Mouse (Mus musculus) liver, adult 2 months (tissue): ENCODE measurements around the gene Tstd1. TPM values are rescaled to one million over a fixed set of nuclear protein-coding genes. Genes with fewer than 3 reads are reported as not detected.

ENCODE experiments used
- DNase-seq: peaks from one replicate; pipeline ENCODE4 v3.0.0-alpha.2; 2011; ENCODE audit warnings: low read depth, low spot score; ENCODE audit errors: extremely low read depth
- H3K27ac ChIP-seq: fragments of 200-500 bp; replicated peaks from 2 replicates; pipeline ENCODE4 v1.5.1; 2012; ENCODE audit warnings: low read depth, mild to moderate bottlenecking, control low read depth, inconsistent platforms, low read length; ENCODE audit not compliant: insufficient read depth
- H3K27me3 ChIP-seq: fragments of 200-500 bp; 2 replicates; pipeline ENCODE4 v1.6.1; 2012; ENCODE audit warnings: mild to moderate bottlenecking, moderate library complexity, low read length, inconsistent platforms; ENCODE audit not compliant: control insufficient read depth, insufficient read depth
- H3K36me3 ChIP-seq: fragments of 200-500 bp; 2 replicates; pipeline ENCODE4 v1.6.1; 2012; ENCODE audit warnings: low read length, inconsistent platforms; ENCODE audit not compliant: control insufficient read depth, insufficient read depth
- H3K4me1 ChIP-seq: fragments of 200-500 bp; 2 replicates; pipeline ENCODE4 v1.6.1; 2011; ENCODE audit warnings: low read length; ENCODE audit not compliant: control insufficient read depth, insufficient read depth
- H3K4me3 ChIP-seq: fragments of 200-500 bp; 2 replicates; pipeline ENCODE4 v1.5.1; 2011; ENCODE audit warnings: low read depth, mild to moderate bottlenecking, control low read depth, low read length, moderate library complexity; ENCODE audit not compliant: insufficient read depth
- H3K79me2 ChIP-seq: fragments of 200-500 bp; 2 replicates; pipeline ENCODE4 v1.6.1; 2012; ENCODE audit warnings: inconsistent platforms, mild to moderate bottlenecking, low read length, moderate library complexity; ENCODE audit not compliant: control insufficient read depth, insufficient read depth
- H3K9ac ChIP-seq: fragments of 200-500 bp; 2 replicates; pipeline ENCODE4 v1.6.1; 2012; ENCODE audit warnings: low read depth, mild to moderate bottlenecking, control low read depth, inconsistent platforms, low read length
- CTCF ChIP-seq: fragments of 200-500 bp; IDR thresholded peaks from 2 replicates; pipeline ENCODE4 v1.5.1; 2011; ENCODE audit warnings: low read depth, low read length, control low read depth
- POLR2A ChIP-seq: fragments of 200-500 bp; IDR thresholded peaks from 2 replicates; pipeline ENCODE4 v1.6.1; 2011; ENCODE audit warnings: low read length, control low read depth; ENCODE audit not compliant: insufficient read depth; ENCODE audit errors: extremely low read depth
- WGBS: fragments of 180-500 bp; shearing (Covaris S2); methylation state at CpG from one replicate; pipeline ENCODE4 v1.1.7; 2018; 5-methylcytosine and 5-hydroxymethylcytosine counted together
- polyA plus RNA-seq: library from polyadenylated mRNA; depleted of rRNA; stranded (reverse); fragments of >200 nt; gene quantifications from 2 replicates; pipeline ENCODE4 v1.2.3, GENCODE M21; 2012
- total RNA-seq: library from RNA; depleted of rRNA; stranded (reverse); fragments of >200 nt; gene quantifications from 2 replicates; pipeline ENCODE4 v1.2.3, GENCODE M21; 2014

Gene Tstd1
- total and polyA plus RNA-seq, 2 experiments = 26.6 to 57.2 TPM

DNA sequence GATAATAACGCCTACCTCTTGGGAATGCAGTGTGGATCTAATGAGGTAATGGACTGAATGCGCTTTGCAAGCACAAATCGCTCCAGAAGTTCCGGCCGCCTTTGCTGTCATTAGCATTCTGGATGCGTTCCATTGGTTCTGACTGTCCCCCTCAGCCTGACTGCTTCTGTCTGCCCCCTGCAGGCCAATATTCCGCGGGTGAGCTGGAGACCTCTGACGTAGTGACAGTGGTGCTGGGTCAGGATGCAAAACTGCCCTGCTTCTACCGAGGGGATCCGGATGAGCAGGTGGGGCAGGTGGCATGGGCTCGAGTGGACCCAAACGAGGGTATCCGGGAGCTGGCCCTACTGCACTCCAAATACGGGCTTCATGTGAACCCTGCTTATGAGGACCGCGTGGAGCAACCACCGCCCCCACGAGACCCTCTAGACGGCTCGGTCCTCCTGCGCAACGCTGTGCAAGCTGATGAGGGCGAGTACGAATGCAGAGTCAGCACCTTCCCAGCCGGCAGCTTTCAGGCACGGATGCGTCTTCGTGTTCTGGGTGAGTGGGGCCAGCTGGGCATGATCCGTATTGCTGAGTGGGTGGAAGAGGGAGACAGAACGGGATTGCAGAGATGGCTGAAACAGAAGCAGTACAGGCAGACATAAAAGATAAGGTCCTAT is 38.6 kb upstream of the Tstd1 start:
- Histone ChIP-seq H3K27me3 (no peaks in the 10 kb centered on the region), H3K79me2 (no peaks in the 10 kb centered on the region), H3K36me3 (no peaks in the 10 kb centered on the region), H3K9ac (no peak overlapping the region), H3K27ac (no peak overlapping the region), H3K4me1 (no peaks in the 10 kb centered on the region), H3K4me3 (no peak overlapping the region; the same call in 1 of the 2 replicates)
- 7% methylated on average over 31 of the region's 31 CpGs for WGBS
- TF ChIP-seq CTCF (peak; percentile 88), POLR2A (no peak)
- DNase-seq = peak; percentile 50

DNA sequence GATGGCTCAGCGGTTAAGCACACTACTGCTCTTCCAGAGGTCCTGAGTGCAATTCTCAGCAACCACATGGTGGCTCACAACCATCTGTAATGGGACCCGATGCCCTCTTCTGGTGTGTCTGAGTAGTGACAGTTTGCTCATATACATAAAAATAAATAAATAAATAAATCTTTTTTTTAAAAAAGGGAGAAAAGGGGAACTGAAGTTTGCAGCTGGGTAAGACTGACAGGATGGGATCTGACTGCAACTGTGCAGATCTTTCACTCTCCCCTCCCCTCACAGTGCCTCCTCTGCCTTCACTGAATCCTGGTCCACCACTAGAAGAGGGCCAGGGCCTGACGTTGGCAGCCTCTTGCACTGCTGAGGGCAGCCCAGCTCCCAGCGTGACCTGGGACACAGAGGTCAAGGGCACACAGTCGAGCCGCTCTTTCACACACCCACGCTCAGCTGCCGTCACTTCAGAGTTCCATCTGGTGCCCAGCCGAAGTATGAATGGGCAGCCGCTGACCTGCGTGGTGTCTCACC is 36.5 kb upstream of the Tstd1 start:
- Histone ChIP-seq H3K4me1 (no peaks in the 10 kb centered on the region), H3K27me3 (no peaks in the 10 kb centered on the region), H3K9ac (no peak overlapping the region), H3K36me3 (no peaks in the 10 kb centered on the region), H3K27ac (no peak overlapping the region), H3K79me2 (no peaks in the 10 kb centered on the region), H3K4me3 (no peak overlapping the region)
- TF ChIP-seq POLR2A = no peak
- no peak for TF ChIP-seq CTCF
- no peak for DNase-seq
- 56% methylated on average over 11 of the region's 11 CpGs for WGBS

DNA sequence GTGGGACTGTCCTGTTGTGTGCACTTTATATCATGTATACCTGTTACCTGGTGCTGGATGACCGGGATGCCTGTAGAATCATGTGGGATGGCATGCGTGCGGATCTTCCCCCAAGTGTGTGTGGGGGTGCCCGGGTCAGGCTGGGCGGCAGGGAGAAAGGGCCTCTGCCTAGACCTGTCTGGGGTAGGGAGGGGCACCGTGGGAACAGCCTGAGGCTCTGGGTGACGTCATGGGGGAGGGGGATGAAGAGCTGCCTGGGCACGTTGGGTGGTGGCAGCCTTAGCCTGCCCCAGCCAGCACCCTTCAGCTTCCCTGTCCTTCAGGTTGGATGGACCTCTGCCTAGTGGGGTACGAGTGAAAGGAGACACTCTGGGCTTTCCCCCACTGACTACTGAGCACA is 34.3 kb upstream of the Tstd1 start:
- no peaks in the 10 kb centered on the region for H3K4me1 ChIP-seq
- no peak overlapping the region for H3K27ac ChIP-seq
- H3K4me3 ChIP-seq = no peak overlapping the region
- TF ChIP-seq CTCF (no peak), POLR2A (no peak)
- 69% methylated on average over 9 of the region's 9 CpGs for WGBS
- no peaks in the 10 kb centered on the region for H3K79me2 ChIP-seq
- no peaks in the 10 kb centered on the region for H3K36me3 ChIP-seq
- H3K9ac ChIP-seq = no peak overlapping the region
- H3K27me3 ChIP-seq = no peaks in the 10 kb centered on the region
- DNase-seq = no peak

DNA sequence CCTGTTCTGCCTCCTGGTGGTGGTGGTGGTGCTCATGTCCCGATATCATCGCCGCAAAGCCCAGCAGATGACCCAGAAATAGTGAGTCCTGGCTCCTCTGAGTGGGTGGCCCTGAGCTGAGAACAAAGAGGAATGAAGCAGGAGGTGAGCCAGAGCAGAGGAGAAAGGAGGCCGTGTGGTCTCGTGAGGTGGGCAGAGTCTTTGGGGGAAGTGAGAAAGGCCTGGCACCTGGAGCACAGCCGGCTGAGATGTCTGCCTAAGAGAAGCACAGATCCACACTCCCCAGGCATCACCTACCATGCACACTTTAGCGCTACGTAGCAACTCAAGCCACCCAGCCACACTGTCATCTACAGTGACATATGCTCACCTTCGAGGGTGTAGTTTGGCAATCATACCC is 33.5 kb upstream of the Tstd1 start:
- DNase-seq = no peak
- WGBS = 73% methylated on average over 9 of the region's 9 CpGs
- no peaks in the 10 kb centered on the region for H3K4me1 ChIP-seq

DNA sequence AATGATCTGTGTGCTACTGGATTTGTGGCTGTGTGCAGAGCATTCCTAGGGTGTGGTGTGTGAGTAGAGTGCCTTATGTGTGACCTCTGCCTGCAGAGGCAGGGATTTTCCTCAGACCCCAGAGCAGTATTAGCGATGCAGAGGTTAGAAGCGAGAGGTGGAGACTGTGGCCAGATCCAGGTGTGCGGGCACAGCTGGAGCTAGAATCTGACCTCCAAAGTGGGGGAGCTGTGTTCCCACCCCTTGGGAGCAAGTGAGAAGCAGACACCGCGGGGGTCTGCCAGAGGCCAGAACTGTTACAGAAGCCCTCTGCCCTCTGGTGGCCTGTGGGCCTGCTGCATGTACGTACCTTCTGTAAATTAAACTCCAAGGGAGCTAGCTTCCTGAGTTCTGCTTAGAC is 31.6 kb upstream of the Tstd1 start:
- 72% methylated on average over 6 of the region's 6 CpGs for WGBS
- H3K79me2 ChIP-seq = no peaks in the 10 kb centered on the region
- H3K27me3 ChIP-seq = no peaks in the 10 kb centered on the region
- DNase-seq = no peak
- TF ChIP-seq POLR2A (no peak), CTCF (peak; percentile 20; the same call in 1 of the 2 replicates)
- no peak overlapping the region for H3K4me3 ChIP-seq
- no peak overlapping the region for H3K27ac ChIP-seq
- no peaks in the 10 kb centered on the region for H3K4me1 ChIP-seq
- H3K36me3 ChIP-seq = no peaks in the 10 kb centered on the region
- no peak overlapping the region for H3K9ac ChIP-seq

More for the DNA sequence above, 33.5 kb upstream of the Tstd1 start:
- Histone ChIP-seq H3K4me3 (no peak overlapping the region), H3K27me3 (no peaks in the 10 kb centered on the region), H3K9ac (no peak overlapping the region), H3K27ac (no peak overlapping the region), H3K79me2 (no peaks in the 10 kb centered on the region), H3K36me3 (no peaks in the 10 kb centered on the region)
- TF ChIP-seq POLR2A (no peak), CTCF (no peak)

DNA sequence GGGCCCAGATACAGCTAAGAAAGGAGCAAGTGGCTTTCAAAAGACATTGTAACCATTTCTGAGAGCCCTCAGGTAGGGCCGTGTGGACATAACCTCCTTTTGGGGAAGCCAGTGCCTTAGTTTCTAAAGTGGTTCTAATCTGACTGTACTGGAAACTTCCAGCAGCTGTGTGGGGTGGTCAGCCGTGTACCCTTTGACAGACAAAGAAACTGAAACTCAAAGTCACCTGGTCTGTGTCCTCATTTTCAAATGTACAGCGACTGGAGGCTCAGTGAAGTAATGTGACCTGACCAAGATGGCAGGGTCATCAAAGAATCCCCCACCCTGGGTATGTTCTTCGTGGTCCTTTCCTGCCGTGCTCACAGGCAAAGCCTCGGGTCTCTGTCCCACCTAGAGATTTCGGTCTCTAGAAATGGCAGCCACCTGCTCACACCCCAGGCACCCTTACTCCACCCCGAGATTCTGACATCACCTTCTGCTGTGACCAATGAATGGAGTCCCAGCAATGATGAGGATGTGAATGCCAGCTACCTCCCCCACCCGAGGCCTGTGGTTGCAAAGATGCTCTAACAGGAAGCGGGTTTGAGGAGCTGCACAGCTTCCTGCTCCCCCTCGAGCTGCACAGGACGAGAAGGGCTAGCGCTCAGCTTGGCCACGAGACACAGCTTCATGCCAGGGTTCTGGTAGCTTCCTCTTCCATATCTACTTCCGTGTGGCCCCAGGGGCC is 30.1 kb upstream of the Tstd1 start, which contains the start of gene Arhgap30:
TSS of gene Arhgap30 (plus strand) at position 579 of the 727 bp plus-strand sequence.
- no peak for TF ChIP-seq POLR2A
- no peak for TF ChIP-seq CTCF
- DNase-seq = peak; percentile 48
- H3K9ac ChIP-seq = peak within 1 kb of the TSS; percentile 57
- 75% methylated on average over 15 of the region's 15 CpGs for WGBS
- no peaks in the 10 kb centered on the region for H3K79me2 ChIP-seq
- H3K36me3 ChIP-seq = no peaks in the 10 kb centered on the region
- peak within 1 kb of the TSS; percentile 35 for H3K27ac ChIP-seq
- no peaks in the 10 kb centered on the region for H3K27me3 ChIP-seq
- peak within 1 kb of the TSS; percentile 57 for H3K4me3 ChIP-seq
- H3K4me1 ChIP-seq = no peaks in the 10 kb centered on the region
